Mouse (Mus musculus) cerebellum, adult 8-10 months (tissue): Measurements from ENCODE around the gene Gnat2.

Source experiments
- DNase-seq: peaks from one replicate; pipeline ENCODE4 v3.0.0; 2022

Gene Gnat2

GRCm38 (mm10) chr3:108092536-108093115 is at the start of gene Gnat2:
TSS of gene Gnat2 (plus strand) at chr3:108092789.
- DNase-seq: no peak

DNA sequence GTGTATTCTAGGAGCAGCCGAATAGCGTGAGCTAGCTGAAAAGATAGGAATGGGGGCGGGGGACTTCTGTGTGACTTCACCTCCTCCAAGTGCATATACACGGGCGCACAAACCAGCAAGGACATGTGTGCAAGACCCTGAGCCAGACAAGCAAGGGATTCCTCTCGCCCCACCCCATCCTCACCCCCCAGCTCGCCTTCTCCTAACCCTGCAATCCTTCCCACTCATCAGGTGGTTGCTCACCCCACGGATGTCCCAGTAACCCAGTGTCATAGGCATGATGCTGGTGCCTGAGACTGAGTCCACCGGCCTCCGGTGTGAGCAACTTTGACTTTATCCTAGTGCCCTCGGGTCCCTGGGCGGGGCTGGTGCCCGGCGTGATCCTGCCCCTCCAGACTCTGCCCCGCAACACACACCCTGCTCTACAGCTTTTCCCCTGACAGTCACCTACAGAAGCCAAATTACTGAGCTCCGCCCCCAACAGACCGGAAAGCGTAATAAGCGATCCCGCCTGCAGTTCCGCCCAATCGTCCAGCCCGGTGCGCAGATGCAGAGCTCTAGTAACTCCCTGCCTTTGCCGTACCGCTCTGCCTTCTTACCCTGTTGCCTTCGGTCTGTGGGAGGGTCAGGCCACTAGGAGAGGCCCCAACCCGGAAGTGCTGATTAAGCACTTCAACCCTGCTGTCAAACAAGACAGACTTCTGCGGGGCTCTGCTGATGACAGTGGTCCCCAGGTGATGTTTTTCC is 48.0 kb upstream of the Gnat2 start, which contains the start of gene Gstm4:
Gene Gstm4, minus strand, starts transcription at position 501 of the 747 bp plus-strand sequence.
- DNase-seq: peak; percentile 79

DNA sequence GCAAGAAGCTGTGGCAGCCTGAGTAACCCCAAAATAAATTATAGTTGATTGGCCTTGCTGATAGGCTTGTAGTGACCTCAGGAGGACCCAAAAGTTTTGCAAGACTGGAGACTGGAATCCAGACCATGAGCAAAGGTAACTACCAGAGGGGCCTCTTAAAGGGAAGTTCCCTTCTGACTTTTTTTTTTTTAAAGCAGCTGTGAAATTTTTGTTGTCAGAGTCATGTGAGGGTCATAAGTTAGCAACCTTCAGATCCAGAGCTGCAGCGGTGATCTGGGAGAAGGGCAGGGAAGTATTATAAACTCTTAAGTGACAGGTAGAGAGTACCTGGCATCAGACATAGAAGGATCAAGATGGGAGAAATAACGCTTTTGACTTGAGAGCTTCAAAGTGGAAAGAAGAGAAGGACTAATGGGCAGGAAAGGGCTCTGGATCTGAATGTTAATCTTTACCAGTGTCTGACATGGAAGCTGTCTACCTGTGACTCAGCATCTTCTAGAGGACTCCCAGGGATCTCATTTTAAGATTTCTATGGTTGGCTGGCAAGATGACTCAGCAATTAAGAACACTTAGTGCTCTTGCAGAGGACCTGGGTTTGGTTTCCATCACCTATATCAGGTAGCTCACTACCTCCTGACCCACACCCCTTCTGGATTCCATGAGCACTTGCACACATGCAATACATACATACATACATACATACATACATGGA is 45.5 kb upstream of the Gnat2 start:
- DNase-seq: no peak

DNA sequence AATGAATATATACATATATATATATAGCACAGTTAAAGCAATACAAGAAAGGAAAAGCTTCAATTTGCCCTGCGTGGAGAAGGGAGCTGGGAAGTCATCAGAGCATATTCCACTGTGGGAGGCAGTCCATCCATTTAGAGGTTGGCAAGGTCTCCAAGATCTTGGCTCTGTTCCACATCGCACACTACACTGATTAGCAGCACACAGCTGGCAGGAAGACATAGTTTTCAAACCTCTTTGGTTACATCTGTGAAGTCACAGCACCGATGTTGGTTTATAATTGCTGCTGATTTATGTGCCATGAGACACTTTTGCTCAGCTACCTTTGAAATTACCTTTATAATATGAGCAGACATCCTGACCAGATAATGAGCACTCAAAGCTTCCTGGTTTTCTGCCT is 44.3 kb upstream of the Gnat2 start:
- DNase-seq: no peak

GRCm38 (mm10) chr3:108050493-108050892 is 42.1 kb upstream of the Gnat2 start:
- no peak for DNase-seq

GRCm38 (mm10) chr3:108061420-108061819 is 31.2 kb upstream of the Gnat2 start:
- DNase-seq: peak; percentile 53

- no peak for DNase-seq
Measured at GRCm38 (mm10) chr3:108062648-108063047, 29.9 kb upstream of the Gnat2 start.

GRCm38 (mm10) chr3:108064672-108065071 is 27.9 kb upstream of the Gnat2 start:
- DNase-seq: no peak

- DNase-seq: no peak
Measured at GRCm38 (mm10) chr3:108065551-108065950, 27.0 kb upstream of the Gnat2 start.

DNA sequence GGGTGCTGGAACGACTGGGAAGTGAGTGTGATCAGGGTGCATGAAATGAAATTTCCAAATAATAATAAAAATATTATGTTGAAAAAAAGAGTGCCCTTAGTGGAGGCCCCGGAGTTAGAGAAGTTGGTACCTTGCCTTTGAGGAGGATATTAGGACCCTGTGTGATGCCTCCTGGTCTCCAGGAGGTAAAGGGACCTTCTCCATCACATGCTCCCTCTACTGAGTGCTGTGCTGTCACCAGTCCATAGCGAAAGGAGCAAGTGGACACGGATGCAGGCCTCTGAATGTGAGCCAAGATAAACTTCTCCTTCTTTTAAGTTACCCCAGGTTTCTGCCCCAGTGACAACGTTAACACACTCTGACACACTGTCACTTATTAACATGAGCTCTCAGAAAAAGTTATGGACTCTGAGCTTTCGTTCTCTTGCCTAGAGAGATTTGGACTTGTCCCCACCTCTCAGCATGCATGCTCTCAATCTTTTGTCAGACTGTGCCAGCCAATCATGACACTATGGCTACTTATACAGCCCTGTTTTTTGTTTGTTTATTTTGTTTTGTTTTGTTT is 25.1 kb upstream of the Gnat2 start:
- no peak for DNase-seq

DNA sequence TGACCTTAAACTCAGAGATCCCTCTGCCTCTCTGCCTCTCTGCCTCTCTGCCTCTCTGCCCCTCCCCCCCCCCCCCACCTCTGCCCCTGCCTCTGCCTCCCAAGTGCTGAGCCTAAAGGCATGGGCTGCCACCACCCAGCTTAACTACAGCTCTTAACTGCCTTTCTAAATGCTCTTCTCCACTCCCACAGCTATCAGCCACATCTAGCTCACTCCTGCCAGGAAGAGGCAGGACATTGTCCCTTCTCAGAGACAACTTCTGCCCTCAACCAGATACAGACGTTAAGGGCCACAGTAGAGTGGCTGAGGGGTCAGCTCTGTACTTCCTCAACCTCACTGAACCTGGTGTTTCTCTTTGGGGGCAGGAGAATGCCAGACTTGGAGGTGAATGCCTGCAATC is 23.8 kb upstream of the Gnat2 start:
- no peak for DNase-seq

DNA sequence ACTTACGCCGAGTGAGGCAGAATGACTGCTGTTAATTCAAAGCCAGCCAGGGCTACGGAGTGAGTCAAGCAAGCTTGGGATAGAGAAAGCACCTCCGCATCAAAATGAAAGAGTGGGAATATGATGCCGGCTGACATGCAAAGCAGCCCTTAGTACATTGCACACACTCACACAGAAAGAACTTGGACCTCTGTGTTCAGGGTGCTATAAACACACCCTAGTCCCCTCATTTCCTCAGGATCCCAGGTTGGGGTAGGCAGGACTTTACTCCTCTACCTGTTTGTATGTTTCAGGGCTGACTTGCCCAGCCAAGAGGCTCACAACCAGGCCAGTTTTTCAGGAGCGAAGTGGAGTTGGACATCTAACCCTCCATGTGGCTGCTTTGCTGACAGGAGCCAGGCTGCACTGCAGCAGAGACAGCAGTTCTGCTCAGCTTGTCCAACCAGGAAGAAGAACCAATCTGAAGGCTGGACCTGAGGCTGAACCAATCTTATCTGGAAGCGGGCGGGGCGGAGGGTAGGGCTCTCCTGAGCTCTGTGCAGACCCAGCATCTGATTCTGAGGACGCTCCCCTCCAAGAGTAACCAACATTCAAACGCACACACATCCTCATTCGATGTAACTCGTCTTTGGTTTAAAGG is 23.2 kb upstream of the Gnat2 start:
- DNase-seq: no peak

GRCm38 (mm10) chr3:108070295-108071293 is 22.0 kb upstream of the Gnat2 start:
- peak; percentile 68 for DNase-seq

DNA sequence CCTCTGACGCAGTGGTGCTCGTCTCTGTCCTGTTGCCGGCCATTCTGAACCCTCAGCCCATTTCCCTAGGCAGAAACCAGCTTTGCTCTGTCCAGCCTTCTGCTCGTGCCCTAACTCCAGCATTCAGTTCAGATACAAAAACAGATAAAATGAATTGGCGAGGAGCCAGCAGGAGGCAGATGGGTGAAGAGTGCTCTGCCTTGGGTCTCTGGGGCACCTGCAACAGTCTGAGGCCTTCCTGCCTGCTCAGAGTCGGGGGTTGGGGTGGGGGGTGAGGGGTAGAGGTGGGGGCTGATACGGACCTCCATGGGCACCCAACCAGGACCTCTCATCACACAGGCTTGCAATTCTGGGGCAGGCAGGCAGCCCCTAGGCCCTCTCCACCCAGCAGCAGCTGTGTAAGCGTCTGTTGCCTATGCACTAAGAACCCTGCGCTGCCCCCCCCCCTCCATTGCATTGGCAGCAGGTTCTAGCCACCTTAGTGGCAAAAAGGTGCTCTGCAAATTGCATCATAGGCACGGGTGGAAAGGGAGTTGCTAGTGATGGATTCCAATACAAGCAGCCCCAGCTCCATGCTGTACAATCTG is 19.5 kb upstream of the Gnat2 start:
- DNase-seq: no peak

- DNase-seq: no peak
Measured at GRCm38 (mm10) chr3:108076836-108077235, 15.8 kb upstream of the Gnat2 start.

- DNase-seq: no peak
Measured at GRCm38 (mm10) chr3:108081681-108082080, 10.9 kb upstream of the Gnat2 start.

GRCm38 (mm10) chr3:108082251-108082875 is 10.2 kb upstream of the Gnat2 start:
- no peak for DNase-seq

- no peak for DNase-seq
Measured at GRCm38 (mm10) chr3:108083161-108083560, 9.4 kb upstream of the Gnat2 start.

- peak; percentile 50 for DNase-seq
Measured at GRCm38 (mm10) chr3:108083904-108084407, 8.6 kb upstream of the Gnat2 start.

- DNase-seq: no peak
Measured at GRCm38 (mm10) chr3:108084767-108085270, 7.8 kb upstream of the Gnat2 start.
